Mouse (Mus musculus) CD4-positive, CD25-positive, alpha-beta regulatory T cell, adult 4 months (primary cell): ENCODE data around the gene Gm49366. TPM values are rescaled to one million over a fixed set of nuclear protein-coding genes. Genes with fewer than 3 reads are reported as not detected.
"Not testable (repeated sequence)": the region's sequence is repeated elsewhere in the genome, so short reads cannot be mapped to it uniquely, and the experiment has no call there.

ENCODE experiments used
- ATAC-seq: one replicate; pipeline ENCODE4 v1.8.0; 2017
- polyA plus RNA-seq, 2 experiments: library from polyadenylated mRNA; unstranded; fragments of 100-300 nt; shearing (Covaris generic); gene quantifications; one replicate each; pipeline ENCODE4 v1.2.1; 2017

Gm49366 gene
- polyA plus RNA-seq, 2 experiments from 2014 or later = not detected

DNA sequence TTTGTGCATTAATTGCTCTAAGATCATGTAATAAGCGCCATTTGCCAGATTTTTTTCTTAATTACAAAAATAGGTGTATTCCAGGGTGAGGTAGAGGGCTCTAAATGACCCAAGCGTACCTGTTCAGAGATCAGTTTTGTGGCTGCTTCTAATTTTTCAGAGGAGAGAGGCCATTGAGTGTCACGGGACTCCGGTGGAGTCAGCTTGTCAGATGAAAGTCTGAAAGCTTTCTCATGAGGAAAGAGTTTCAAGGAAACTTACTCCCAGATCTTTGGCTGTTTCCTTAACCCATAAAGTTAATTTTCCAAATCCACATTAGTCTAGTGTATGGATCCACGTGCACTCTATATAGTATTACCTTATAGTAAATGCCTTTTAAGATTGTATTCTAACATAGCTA, 55.9 kb downstream of the Gm49366 start:
- not testable (repeated sequence) for ATAC-seq

DNA sequence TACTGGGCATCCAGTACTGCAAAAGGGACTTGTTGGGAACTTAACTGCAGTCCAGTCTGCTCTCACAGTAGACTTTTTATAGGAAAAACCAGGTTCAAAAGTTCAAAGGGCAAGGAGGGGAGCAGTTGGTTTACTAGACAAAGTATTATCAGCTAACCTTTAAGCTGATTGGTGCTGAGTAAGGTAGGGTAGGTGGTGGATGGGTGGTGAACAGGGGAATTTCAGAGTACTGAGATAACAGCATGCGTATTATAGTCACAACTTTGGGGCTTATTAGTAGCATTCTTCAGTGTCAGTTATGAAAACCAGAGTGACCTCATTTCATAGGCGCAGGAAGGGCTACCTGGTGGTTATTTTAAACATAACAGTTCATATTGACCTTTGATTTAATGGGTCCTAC, 60.9 kb downstream of the Gm49366 start:
- ATAC-seq = no peak

DNA sequence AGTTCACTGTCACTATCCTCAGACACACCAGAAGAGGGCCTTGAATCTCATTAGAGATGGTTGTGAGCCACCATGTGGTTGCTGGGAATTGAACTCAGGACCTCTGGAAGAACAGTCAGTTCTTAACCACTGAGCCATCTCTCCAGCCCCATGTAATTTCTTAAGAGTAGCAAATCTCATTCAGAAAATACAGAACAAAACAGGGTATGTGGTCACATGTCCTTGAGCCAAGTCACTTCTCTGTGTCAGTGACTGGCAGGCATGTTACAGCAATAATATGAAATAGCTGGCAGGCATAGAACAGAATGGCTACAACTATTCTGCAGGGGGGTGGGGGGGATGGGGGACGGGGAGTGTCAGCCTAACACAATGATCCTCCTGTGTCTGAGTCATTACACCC, 61.3 kb downstream of the Gm49366 start:
- no peak for ATAC-seq

DNA sequence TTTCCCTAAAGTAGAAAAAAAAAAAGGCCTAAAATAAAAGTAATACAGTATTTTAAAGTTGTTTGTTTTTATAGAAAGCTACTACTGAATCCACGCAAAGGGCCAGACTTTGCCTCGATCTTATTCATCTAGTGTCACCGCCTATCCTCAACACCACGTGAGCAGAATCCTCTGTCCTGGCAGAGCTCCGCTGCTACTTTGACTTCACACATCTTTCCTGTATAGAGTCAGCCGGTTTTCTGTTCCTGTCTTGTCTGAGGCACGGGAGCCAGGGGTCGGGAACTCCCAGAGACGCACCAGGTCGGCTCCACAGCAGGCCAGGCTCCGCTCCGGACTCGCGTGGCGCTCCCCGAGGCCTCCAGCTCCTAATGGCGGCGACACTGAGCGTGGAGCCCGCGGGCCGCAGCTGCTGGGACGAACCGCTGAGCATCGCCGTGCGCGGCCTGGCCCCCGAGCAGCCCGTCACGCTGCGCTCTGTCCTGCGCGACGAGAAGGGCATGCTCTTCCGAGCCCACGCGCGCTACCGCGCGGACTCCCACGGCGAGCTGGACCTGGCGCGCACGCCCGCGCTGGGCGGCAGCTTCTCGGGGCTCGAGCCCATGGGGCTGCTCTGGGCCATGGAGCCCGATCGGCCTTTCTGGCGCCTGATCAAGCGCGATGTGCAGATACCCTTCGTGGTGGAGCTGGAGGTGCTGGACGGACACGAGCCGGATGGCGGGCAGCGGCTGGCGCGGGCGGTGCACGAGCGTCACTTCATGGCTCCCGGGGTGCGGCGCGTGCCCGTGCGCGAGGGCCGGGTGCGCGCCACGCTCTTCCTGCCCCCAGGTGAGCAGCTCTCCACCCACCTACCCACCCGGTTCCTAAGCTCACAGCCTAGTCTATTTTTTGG, 62.1 kb downstream of the Gm49366 start, which contains the start of gene Acot6:
Gene Acot6, plus strand, starts transcription at position 51 of the 889 bp plus-strand sequence.
- peak; percentile 85 for ATAC-seq

DNA sequence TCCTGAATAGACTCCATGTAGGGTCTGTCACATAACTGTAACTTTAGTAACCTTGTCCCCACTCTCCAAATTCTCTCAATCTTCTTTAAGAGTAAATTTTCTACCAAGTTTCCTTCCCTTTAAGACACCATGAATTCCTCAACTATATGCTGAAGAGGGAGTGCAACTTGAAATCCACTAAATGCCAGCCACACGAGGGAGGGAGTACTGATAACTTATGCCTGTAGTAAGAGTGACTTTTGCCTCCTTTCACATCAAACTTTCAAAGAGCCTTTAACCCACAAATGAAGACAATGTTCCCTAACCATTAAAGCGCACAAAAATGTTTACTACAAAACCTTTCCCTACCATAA, 62.7 kb downstream of the Gm49366 start:
- ATAC-seq = no peak

DNA sequence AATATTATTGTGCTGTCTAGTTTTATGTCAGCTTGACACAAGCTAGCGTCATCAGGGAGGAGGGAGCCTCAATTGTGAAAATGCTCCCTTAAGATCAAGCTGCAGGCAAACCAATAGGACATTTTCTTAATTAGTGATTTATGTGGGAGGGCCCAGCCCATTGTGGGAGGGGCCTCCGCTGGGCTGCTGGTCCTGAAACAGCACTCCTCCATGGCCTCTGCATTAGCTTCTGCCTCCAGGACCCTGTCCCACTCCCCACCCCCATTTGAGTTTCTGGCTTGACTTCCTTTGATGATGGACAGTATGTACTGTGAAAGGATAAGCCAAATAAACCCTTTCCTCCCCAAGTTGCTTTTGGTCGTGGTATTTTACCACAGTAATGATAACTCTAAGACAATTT, 68.3 kb downstream of the Gm49366 start:
- ATAC-seq = no peak

DNA sequence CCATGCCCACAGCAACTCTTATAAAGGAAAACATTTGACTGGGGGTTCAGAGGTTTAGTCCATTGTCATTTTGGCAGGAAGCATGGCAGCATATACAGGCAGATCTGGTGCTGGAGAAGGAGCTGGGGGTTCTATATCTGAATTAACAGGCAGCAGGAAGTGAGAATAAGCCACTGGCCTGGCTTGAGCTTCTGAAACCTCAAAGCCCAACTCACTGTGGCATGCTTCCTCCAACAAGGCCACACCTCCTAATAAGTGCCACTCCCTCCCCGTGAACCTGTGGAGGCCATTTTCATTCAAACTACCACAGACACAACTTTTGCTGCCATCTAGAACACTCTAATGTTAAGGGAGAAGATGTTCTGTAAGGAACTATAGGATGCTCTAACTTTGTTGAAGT, 69.0 kb downstream of the Gm49366 start:
- ATAC-seq = no peak

Other genes with a start within 250 kb of the Gm49366 start
- 10 to 100 TPM; 36.7 to 39.4 TPM for gene Numb, start 117.0 kb upstream of the Gm49366 start, polyA plus RNA-seq
- gene Riox1, start 88.3 kb upstream of the Gm49366 start, polyA plus RNA-seq = 1 to 10 TPM in 1 of 2 experiments, under 1 TPM in 1; 0.94 to 1.7 TPM
- not detected for gene Heatr4, start 54.1 kb upstream of the Gm49366 start, polyA plus RNA-seq
- 10 to 100 TPM; 28.3 to 39.0 TPM for gene Acot2, start 51.1 kb upstream of the Gm49366 start, polyA plus RNA-seq
- not detected for gene Acot1, start 29.4 kb upstream of the Gm49366 start, polyA plus RNA-seq
- under 1 TPM in 1 of 2 experiments, not detected in 1; 0.11 TPM for gene Acot4, start 556 bp upstream of the Gm49366 start, polyA plus RNA-seq
- gene Acot3, start 13.2 kb downstream of the Gm49366 start, polyA plus RNA-seq = not detected
- not detected for gene Acot5, start 30.4 kb downstream of the Gm49366 start, polyA plus RNA-seq
- gene Acot6, start 61.7 kb downstream of the Gm49366 start, polyA plus RNA-seq = 1 to 10 TPM in 1 of 2 experiments, under 1 TPM in 1; 0.77 to 1.0 TPM
- gene Dnal1, start 75.4 kb downstream of the Gm49366 start, polyA plus RNA-seq = under 1 TPM; 0.10 to 0.12 TPM
- gene Pnma1, start 109.6 kb downstream of the Gm49366 start, polyA plus RNA-seq = not detected
- gene Elmsan1, start 179.9 kb downstream of the Gm49366 start, polyA plus RNA-seq = 1 to 10 TPM; 7.3 to 8.2 TPM
- gene Ptgr2, start 246.3 kb downstream of the Gm49366 start, polyA plus RNA-seq = 10 to 100 TPM; 50.3 to 52.9 TPM